Mouse (Mus musculus) adrenal gland, adult (tissue): ENCODE measurements around the gene Fam213a.

ENCODE experiments used
- DNase-seq, 2 experiments: peaks; one replicate each; pipeline ENCODE4 v3.0.0; 2022 to 2023; ENCODE audit warnings: low spot score in 1 of 2; ENCODE audit not compliant: inconsistent age in 2 of 2

Fam213a gene

GRCm38 (mm10) chr14:41005716-41006115 is 7.9 kb downstream of the Fam213a start:
- DNase-seq, result no peak

GRCm38 (mm10) chr14:41004201-41005141 is 9.1 kb downstream of the Fam213a start:
- DNase-seq, result peak; percentile 31 to 77

- DNase-seq, result no peak
These were observed 12.0 kb downstream of the Fam213a start for GRCm38 (mm10) chr14:41001576-41001975.

GRCm38 (mm10) chr14:41000801-41001200 is 12.8 kb downstream of the Fam213a start:
- DNase-seq, result no peak

GRCm38 (mm10) chr14:40999904-41000645 is 13.5 kb downstream of the Fam213a start:
- DNase-seq, result no peak

- no peak for DNase-seq
These were observed 17.4 kb downstream of the Fam213a start for GRCm38 (mm10) chr14:40996171-40996570.

- DNase-seq, result no peak
These were observed 21.1 kb downstream of the Fam213a start for GRCm38 (mm10) chr14:40992464-40992863.

GRCm38 (mm10) chr14:40988780-40989179 is 24.8 kb downstream of the Fam213a start:
- no peak for DNase-seq

GRCm38 (mm10) chr14:40987184-40987583 is 26.4 kb downstream of the Fam213a start:
- DNase-seq, result no peak

- DNase-seq, result no peak
These were observed 28.0 kb downstream of the Fam213a start for GRCm38 (mm10) chr14:40985635-40986034.

GRCm38 (mm10) chr14:40979723-40980122 is 33.9 kb downstream of the Fam213a start:
- DNase-seq, result peak in 1 of 2 experiments; percentile 29

- peak; percentile 49 to 83 for DNase-seq
These were observed 34.6 kb downstream of the Fam213a start for GRCm38 (mm10) chr14:40979002-40979401.

GRCm38 (mm10) chr14:40975127-40975721 is 38.4 kb downstream of the Fam213a start:
- peak; percentile 64 to 89 for DNase-seq

- no peak for DNase-seq
These were observed 45.5 kb downstream of the Fam213a start for GRCm38 (mm10) chr14:40968051-40968450.

GRCm38 (mm10) chr14:40967598-40967900 is 46.0 kb downstream of the Fam213a start:
- DNase-seq, result no peak

- peak; percentile 99 to 100 for DNase-seq
These were observed 46.6 kb downstream of the Fam213a start for GRCm38 (mm10) chr14:40966862-40967597.

- DNase-seq, result no peak
These were observed 47.2 kb downstream of the Fam213a start, which contains the start of gene Tspan14 for GRCm38 (mm10) chr14:40966392-40966861. Tspan14 (minus strand) TSS chr14:40966807.

GRCm38 (mm10) chr14:40965507-40966356 is 47.9 kb downstream of the Fam213a start:
- peak in 1 of 2 experiments; percentile 86 for DNase-seq

GRCm38 (mm10) chr14:40964881-40965280 is 48.7 kb downstream of the Fam213a start:
- peak in 1 of 2 experiments; percentile 37 for DNase-seq

GRCm38 (mm10) chr14:40964214-40964610 is 49.4 kb downstream of the Fam213a start:
- no peak for DNase-seq
